Mouse (Mus musculus): ENCODE data around the gene Miga2. TPM values are rescaled to one million over a fixed set of nuclear protein-coding genes. Genes with fewer than 3 reads are reported as not detected.
A peak's percentile ranks its signal among the peaks of the same experiment; 100 is the strongest.
"Not testable (repeated sequence)": the region's sequence is repeated elsewhere in the genome, so short reads cannot be mapped to it uniquely, and the experiment has no call there.

The Miga2 gene
- polyA plus RNA-seq, 1 experiment from 2014 or later: 29.4 TPM

GRCm38 (mm10) chr2:30415936-30416648 lies 52.1 kb downstream of the Miga2 start, which contains the start of gene Ptpa:
Gene Ptpa, plus strand, starts transcription at chr2:30416039.
- WGBS: under 1% methylated on average over 67 of the region's 67 CpGs
- peaks cover 54% of the 10 kb centered on the region for H3K4me1 ChIP-seq (replicated peaks)
- H3K9me3 ChIP-seq: no peaks in the 10 kb centered on the region
- ATAC-seq: peak; percentile 95
- peak within 1 kb of the TSS; percentile 95 for H3K27ac ChIP-seq
- H3K27me3 ChIP-seq: no peaks in the 10 kb centered on the region
- peak within 1 kb of the TSS; percentile 76 for H3K4me2 ChIP-seq (replicated peaks)
- H3K36me3 ChIP-seq: peaks cover 14% of the 10 kb centered on the region
- H3K9ac ChIP-seq (replicated peaks): peak within 1 kb of the TSS; percentile 97
- H3K4me3 ChIP-seq (replicated peaks): peak within 1 kb of the TSS; percentile 92

- H3K4me2 ChIP-seq (replicated peaks): peak overlapping the region; percentile 76
- H3K36me3 ChIP-seq: peaks cover 12% of the 10 kb centered on the region
- H3K9ac ChIP-seq (replicated peaks): peak overlapping the region; percentile 97
- H3K9me3 ChIP-seq: no peaks in the 10 kb centered on the region
- no peak for ATAC-seq
- WGBS: under 1% methylated on average over 7 of the region's 7 CpGs
- peak overlapping the region; percentile 92 for H3K4me3 ChIP-seq (replicated peaks)
- peak overlapping the region; percentile 95 for H3K27ac ChIP-seq
- H3K27me3 ChIP-seq: no peaks in the 10 kb centered on the region
- peaks cover 54% of the 10 kb centered on the region for H3K4me1 ChIP-seq (replicated peaks)
These were observed 52.6 kb downstream of the Miga2 start for GRCm38 (mm10) chr2:30416649-30416965.

- not testable (repeated sequence) for ATAC-seq; H3K36me3 ChIP-seq; H3K27me3 ChIP-seq; H3K27ac ChIP-seq; H3K9me3 ChIP-seq; H3K9ac ChIP-seq (replicated peaks)
- 82% methylated on average over 6 of the region's 6 CpGs for WGBS
- peaks cover 54% of the 10 kb centered on the region for H3K4me1 ChIP-seq (replicated peaks)
- H3K4me2 ChIP-seq (replicated peaks): peak overlapping the region; percentile 76
- peak overlapping the region; percentile 92 for H3K4me3 ChIP-seq (replicated peaks)
These were observed 53.1 kb downstream of the Miga2 start for GRCm38 (mm10) chr2:30417154-30417553.

GRCm38 (mm10) chr2:30417595-30418165 lies 53.6 kb downstream of the Miga2 start:
- H3K4me2 ChIP-seq (replicated peaks): peak overlapping the region; percentile 76
- H3K27ac ChIP-seq: no peak overlapping the region
- H3K9ac ChIP-seq (replicated peaks): peak overlapping the region; percentile 16; the same call in 1 of the 2 replicates
- WGBS: 79% methylated on average over 5 of the region's 5 CpGs
- no peaks in the 10 kb centered on the region for H3K27me3 ChIP-seq
- no peak overlapping the region for H3K4me3 ChIP-seq (replicated peaks)
- peaks cover 54% of the 10 kb centered on the region for H3K4me1 ChIP-seq (replicated peaks)
- peaks cover 3% of the 10 kb centered on the region for H3K36me3 ChIP-seq
- H3K9me3 ChIP-seq: no peaks in the 10 kb centered on the region
- no peak for ATAC-seq

GRCm38 (mm10) chr2:30418259-30418658 lies 54.2 kb downstream of the Miga2 start:
- H3K9me3 ChIP-seq: no peaks in the 10 kb centered on the region
- no peak overlapping the region for H3K4me3 ChIP-seq (replicated peaks)
- H3K36me3 ChIP-seq: no peaks in the 10 kb centered on the region
- peak overlapping the region; percentile 16; the same call in 1 of the 2 replicates for H3K9ac ChIP-seq (replicated peaks)
- peaks cover 48% of the 10 kb centered on the region for H3K4me1 ChIP-seq (replicated peaks)
- ATAC-seq: no peak
- peak overlapping the region; percentile 26 for H3K4me2 ChIP-seq (replicated peaks)
- no peaks in the 10 kb centered on the region for H3K27me3 ChIP-seq
- WGBS: 82% methylated on average over 6 of the region's 6 CpGs
- H3K27ac ChIP-seq: no peak overlapping the region

GRCm38 (mm10) chr2:30419112-30419511 lies 55.1 kb downstream of the Miga2 start:
- Histone ChIP-seq H3K36me3 (no peaks in the 10 kb centered on the region), H3K9me3 (no peaks in the 10 kb centered on the region), H3K9ac (replicated peaks) (peak overlapping the region; percentile 16; the same call in 1 of the 2 replicates), H3K4me1 (replicated peaks) (peaks cover 40% of the 10 kb centered on the region), H3K27ac (peak overlapping the region; percentile 30; the same call in 1 of the 2 replicates), H3K4me2 (replicated peaks) (0 out of 2 replicates have a peak overlapping the region, but pooled peaks have one; percentile 26), H3K27me3 (no peaks in the 10 kb centered on the region), H3K4me3 (replicated peaks) (no peak overlapping the region)
- 43% methylated on average over 10 of the region's 10 CpGs for WGBS
- ATAC-seq: no peak

GRCm38 (mm10) chr2:30421432-30421831 lies 57.4 kb downstream of the Miga2 start:
- peaks cover 2% of the 10 kb centered on the region for H3K36me3 ChIP-seq
- 85% methylated on average over 4 of the region's 4 CpGs for WGBS
- peaks cover 30% of the 10 kb centered on the region for H3K4me1 ChIP-seq (replicated peaks)
- H3K4me2 ChIP-seq (replicated peaks): no peak overlapping the region
- no peak overlapping the region for H3K9ac ChIP-seq (replicated peaks)
- no peak overlapping the region for H3K4me3 ChIP-seq (replicated peaks)
- H3K27me3 ChIP-seq: no peaks in the 10 kb centered on the region
- ATAC-seq: no peak
- H3K27ac ChIP-seq: no peak overlapping the region
- no peaks in the 10 kb centered on the region for H3K9me3 ChIP-seq

GRCm38 (mm10) chr2:30429156-30429555 lies 65.1 kb downstream of the Miga2 start:
- Histone ChIP-seq H3K36me3 (peaks cover 79% of the 10 kb centered on the region), H3K4me3 (replicated peaks) (no peak overlapping the region), H3K4me1 (replicated peaks) (no peaks in the 10 kb centered on the region), H3K9ac (replicated peaks) (no peak overlapping the region), H3K4me2 (replicated peaks) (no peak overlapping the region), H3K9me3 (no peaks in the 10 kb centered on the region), H3K27me3 (no peaks in the 10 kb centered on the region), H3K27ac (no peak overlapping the region)
- no peak for ATAC-seq

Small RNAs within 50 kb of the gene (microRNA-seq; reads per million reads assigned to microRNA genes)
- not detected for gene Gm47292

Other genes with a start within 250 kb of the Miga2 start
- 14.4 and 15.1 TPM in 2 replicates for gene Zer1, start 239.6 kb upstream of the Miga2 start, polyA plus RNA-seq (2015; fragmentation: Nextera tagmentation; extraction: Ambion mirVana)
- 12.5 and 13.2 TPM in 2 replicates for gene Tbc1d13, start 230.5 kb upstream of the Miga2 start, polyA plus RNA-seq (2015; fragmentation: Nextera tagmentation; extraction: Ambion mirVana)
- 12.1 and 13.8 TPM in 2 replicates for gene Endog, start 192.7 kb upstream of the Miga2 start, polyA plus RNA-seq (2015; fragmentation: Nextera tagmentation; extraction: Ambion mirVana)
- gene Spout1, start 185.8 kb upstream of the Miga2 start, polyA plus RNA-seq (2015; fragmentation: Nextera tagmentation; extraction: Ambion mirVana): 59.9 and 60.0 TPM in 2 replicates
- 15.9 and 16.8 TPM in 2 replicates for gene Kyat1, start 158.4 kb upstream of the Miga2 start, polyA plus RNA-seq (2015; fragmentation: Nextera tagmentation; extraction: Ambion mirVana)
- gene Lrrc8a, start 126.5 kb upstream of the Miga2 start, polyA plus RNA-seq (2015; fragmentation: Nextera tagmentation; extraction: Ambion mirVana): 61.6 and 62.2 TPM in 2 replicates
- gene Gm28035, start 123.7 kb upstream of the Miga2 start, polyA plus RNA-seq (2015; fragmentation: Nextera tagmentation; extraction: Ambion mirVana): 0.39 and 0.40 TPM in 2 replicates
- 5.7 and 7.7 TPM in 2 replicates for gene Phyhd1, start 98.0 kb upstream of the Miga2 start, polyA plus RNA-seq (2015; fragmentation: Nextera tagmentation; extraction: Ambion mirVana)
- not detected in 2 replicates for gene Gm28038, start 83.2 kb upstream of the Miga2 start, polyA plus RNA-seq (2015; fragmentation: Nextera tagmentation; extraction: Ambion mirVana)
- 30.6 and 32.3 TPM in 2 replicates for gene Dolk, start 77.9 kb upstream of the Miga2 start, polyA plus RNA-seq (2015; fragmentation: Nextera tagmentation; extraction: Ambion mirVana)
- 23.6 and 27.9 TPM in 2 replicates for gene Nup188, start 77.8 kb upstream of the Miga2 start, polyA plus RNA-seq (2015; fragmentation: Nextera tagmentation; extraction: Ambion mirVana)
- 147 and 158 TPM in 2 replicates for gene Sh3glb2, start 4.9 kb upstream of the Miga2 start, polyA plus RNA-seq (2015; fragmentation: Nextera tagmentation; extraction: Ambion mirVana)
- 54.7 and 56.6 TPM in 2 replicates for gene Dolpp1, start 28.0 kb downstream of the Miga2 start, polyA plus RNA-seq (2015; fragmentation: Nextera tagmentation; extraction: Ambion mirVana)
- 18.5 and 21.9 TPM in 2 replicates for gene Crat, start 51.6 kb downstream of the Miga2 start, polyA plus RNA-seq (2015; fragmentation: Nextera tagmentation; extraction: Ambion mirVana)
- gene Ptpa, start 51.8 kb downstream of the Miga2 start, polyA plus RNA-seq (2015; fragmentation: Nextera tagmentation; extraction: Ambion mirVana): 128 and 134 TPM in 2 replicates
- 1.8 and 2.0 TPM in 2 replicates for gene Ier5l, start 110.0 kb downstream of the Miga2 start, polyA plus RNA-seq (2015; fragmentation: Nextera tagmentation; extraction: Ambion mirVana)
- 0.27 and 0.43 TPM in 2 replicates for gene Cstad, start 230.8 kb downstream of the Miga2 start, polyA plus RNA-seq (2015; fragmentation: Nextera tagmentation; extraction: Ambion mirVana)

Data from midbrain, embryonic 13.5 days (tissue).